Mouse (Mus musculus) bone marrow, adult 2 months (tissue): Measurements from ENCODE around the gene Ift81.

Experiments used
- CTCF ChIP-seq: fragments of 200-500 bp; IDR thresholded peaks from 2 replicates; pipeline ENCODE4 v1.5.1; 2011; ENCODE audit warnings: low read length, control low read depth; ENCODE audit not compliant: control insufficient read depth, insufficient read depth
- POLR2A ChIP-seq: fragments of 200-500 bp; IDR thresholded peaks from 2 replicates; pipeline ENCODE4 v1.6.1; 2011; ENCODE audit warnings: low read depth, mild to moderate bottlenecking, control low read depth, low read length, borderline replicate concordance; ENCODE audit not compliant: control insufficient read depth

- TF ChIP-seq POLR2A (no peak), CTCF (no peak)
Measured at GRCm38 (mm10) chr5:122509608-122510007, 104.7 kb downstream of the Ift81 start.
